Mouse (Mus musculus): ENCODE results near the gene Galntl5.
"Not testable (repeated sequence)": the region's sequence is repeated elsewhere in the genome, so short reads cannot be mapped to it uniquely, and the experiment has no call there.

Galntl5 gene

DNA sequence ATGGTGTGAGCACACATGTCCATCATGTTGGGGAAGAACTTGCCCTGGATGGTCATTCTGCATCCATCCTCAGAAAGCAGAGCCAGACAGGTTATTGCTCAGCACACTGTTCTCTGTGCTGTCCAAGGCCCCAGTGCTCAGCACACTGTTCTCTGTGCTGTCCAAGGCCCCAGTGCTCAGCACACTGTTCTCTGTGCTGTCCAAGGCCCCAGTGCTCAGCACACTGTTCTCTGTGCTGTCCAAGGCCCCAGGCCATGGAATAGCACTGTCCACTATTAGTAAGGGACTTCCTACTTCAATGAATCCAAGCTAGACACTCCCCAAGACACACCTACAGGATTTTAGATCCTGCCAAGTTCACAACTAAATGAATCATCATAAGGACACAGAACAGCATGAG, 32.0 kb downstream of the Galntl5 start:
- not testable (repeated sequence) for DNase-seq

DNA sequence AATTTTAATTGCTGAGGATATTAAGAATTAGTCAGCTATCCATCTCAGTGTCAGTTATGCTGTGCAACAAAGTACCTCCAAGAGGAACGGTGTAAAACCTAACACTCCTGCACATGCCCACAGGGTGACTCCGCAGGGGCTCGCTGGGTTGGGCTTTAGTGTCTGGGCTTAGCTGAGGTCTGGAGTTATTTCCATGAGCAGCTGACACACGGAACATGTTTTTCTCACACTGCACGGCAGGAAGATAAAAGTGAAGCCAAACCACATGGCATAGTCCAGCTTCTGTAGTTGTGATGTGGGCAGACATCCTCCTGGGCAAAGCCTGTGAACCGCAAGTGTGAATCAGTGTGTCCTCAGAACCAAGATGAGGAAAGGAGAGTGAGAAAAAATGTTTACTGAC, 33.7 kb downstream of the Galntl5 start:
- DNase-seq: no peak

DNA sequence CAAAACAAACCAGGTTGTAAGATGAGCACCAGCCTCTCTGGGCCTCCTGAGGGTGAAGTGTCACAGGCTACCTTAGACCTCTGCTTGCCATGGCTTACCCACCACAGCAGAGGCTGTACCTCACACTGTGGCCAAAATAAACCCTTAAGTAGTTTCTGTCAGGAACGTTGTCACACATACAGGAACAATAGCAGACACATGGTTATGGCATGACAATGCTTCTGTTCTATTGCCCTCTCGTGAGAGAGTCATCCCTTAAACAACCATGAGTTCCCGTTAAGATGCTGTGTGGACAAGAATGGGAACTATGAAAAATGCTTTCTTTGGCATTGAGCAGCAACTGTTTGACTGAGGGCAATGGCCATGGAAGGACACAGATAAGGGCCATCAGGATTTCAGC, 40.3 kb downstream of the Galntl5 start, which contains the start of gene Galnt11:
Gene Galnt11, plus strand, starts transcription at position 301 of the 400 bp plus-strand sequence.
- DNase-seq: no peak

DNA sequence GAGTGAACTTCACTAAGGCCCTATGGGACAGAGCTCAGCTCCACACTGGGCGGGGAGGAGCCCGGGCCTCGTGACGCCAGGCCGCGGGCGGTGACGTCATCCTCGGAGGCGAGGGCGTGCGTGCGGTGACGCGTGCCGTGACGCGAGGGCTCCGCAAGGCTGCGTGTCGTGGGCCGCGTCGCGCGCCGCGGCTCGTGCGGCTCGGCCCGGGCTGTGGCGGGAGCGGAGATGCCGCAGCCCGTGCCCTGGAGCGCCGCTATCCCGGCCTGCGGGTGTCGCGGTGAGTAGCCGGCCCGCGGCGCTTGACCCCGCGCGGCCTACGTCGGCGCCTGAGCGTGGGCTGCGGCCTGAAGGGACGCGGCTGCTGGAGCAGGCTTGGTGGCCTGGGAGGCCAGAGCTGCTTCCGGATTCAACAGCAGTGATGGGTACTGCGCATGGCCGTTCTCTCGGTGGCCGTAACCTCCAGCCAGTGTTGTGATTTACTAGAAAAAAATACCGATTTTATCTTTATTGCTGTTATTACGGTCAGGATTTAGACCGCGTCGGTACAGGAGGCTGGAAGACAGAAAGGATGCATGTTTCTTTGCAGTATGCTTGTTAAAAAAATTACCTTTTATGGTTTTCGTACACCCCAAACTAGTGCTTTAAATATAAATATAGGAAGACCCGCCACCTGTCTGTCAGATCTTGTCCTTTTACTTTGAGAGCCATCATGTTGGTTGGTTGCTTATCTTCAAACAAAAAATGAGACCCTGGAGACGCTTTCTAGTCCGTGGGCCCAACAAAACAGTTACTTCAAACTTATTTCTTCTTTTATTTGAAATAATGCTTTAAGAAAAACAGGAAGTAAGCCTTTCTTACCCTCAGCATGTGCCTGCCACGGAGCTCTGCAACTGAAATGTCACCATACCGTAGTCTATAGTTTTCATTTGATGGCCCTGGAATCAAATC, 41.8 kb downstream of the Galntl5 start, which contains the start of gene E130116L18Rik:
Gene E130116L18Rik, minus strand, starts transcription at position 402 of the 951 bp plus-strand sequence.
- DNase-seq: peak; percentile 65 to 71

GRCm38 (mm10) chr5:25224377-25224776, 43.1 kb downstream of the Galntl5 start:
- DNase-seq: not testable (repeated sequence)

DNA sequence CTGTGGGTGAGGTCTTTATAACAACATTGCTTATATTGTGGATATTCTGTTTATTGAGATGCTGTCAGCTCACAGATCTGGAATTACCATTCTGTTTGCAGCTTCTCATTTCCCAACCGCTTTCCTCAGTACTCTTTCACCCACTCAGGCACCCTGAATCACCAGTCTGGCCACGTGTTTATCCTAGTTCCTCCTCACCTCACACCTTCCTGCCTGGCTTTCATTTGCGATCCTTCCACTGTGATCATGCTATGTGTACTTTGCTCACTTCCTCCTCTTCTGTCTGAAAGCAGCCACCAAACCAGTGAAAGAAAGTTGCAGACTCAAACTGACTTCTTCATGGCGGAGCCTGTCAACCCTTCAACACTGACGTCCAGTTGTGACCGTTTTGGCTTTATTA, 61.8 kb downstream of the Galntl5 start:
- DNase-seq: no peak

DNA sequence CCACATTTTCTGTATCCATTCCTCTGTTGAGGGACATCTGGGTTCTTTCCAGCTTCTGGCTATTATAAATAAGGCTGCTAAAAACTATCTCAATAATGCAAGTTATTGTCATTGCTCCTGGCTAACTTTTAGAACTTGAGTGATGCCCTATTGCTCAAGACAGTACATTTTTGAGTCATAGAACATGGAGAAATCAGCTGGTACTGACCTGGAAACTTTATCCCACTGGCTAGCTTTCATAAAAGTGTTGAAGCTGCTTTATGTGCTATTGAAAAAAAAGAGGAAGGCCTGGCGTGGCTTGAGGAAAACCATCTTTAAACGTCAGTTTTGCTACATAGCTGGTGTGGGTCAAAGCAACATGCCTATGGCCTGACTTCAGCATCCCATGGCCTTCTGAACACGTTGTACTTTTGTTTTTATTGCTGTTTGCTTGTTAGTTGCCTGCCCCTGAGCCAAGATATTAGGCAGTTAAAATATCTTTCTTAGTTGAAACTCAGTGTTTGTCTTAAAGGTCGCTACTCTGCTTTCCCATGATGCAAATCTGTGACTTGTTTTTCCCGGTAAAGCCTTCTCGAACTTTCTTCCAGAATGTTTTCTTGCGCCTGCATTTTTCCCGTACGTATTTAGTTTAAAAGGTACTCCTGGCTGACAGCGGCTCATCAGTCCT, 64.7 kb downstream of the Galntl5 start:
- DNase-seq: no peak

- no peak for DNase-seq
These were observed 65.2 kb downstream of the Galntl5 start for GRCm38 (mm10) chr5:25246473-25246865.

DNA sequence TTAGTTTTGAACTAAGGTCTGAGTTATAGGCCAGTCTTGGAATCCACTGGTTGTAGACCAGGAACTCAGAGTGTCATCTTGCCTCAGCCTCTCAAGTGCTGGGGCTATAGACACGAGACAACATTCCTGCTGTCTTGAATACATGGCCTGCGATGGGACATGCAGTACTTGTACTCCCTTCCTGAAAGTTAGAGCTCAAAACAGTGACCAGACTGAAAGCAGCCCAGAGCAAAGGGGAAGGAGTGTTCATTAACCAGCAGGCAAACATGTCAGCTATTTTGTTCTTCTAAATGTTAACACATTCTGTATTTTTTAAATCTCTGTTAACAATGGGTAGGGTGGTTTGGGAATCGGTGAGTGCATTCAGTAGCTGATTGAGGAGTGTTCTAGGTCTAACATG, 65.8 kb downstream of the Galntl5 start:
- DNase-seq: no peak

GRCm38 (mm10) chr5:25252423-25252822, 71.2 kb downstream of the Galntl5 start:
- DNase-seq: no peak

DNA sequence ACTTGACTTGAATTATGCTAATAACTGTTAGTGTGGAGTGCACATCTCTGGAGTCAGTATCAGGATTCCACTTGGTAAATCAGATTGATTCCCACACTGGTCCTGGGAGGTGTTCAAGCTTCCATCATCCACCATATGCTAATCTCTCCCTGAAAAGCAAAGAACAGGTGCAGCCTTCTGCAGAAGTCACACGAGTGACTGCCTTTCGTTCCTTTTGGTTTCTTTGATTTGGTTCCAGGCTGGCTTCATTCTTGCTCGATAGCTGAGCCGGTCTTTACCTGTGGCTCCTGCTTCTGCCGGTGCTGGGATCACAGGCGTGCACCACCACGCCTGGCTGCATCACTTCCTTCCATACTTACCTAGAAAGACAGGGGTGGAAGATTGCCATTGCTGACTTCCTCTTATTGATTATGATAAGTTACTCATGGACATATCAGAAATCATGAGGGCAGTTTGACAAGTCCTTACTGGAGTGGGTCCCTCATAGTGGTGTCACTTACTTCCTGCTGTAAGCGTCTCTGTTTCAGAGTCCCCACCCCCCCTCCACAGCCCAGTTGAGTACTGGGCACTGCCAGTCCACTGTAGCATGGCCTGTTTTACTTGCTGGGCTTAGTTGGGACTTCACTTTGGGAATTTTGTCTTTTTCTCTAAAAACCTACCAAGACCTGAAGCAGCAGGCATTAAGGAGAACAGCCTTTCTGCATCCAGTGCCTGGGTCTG, 71.7 kb downstream of the Galntl5 start:
- no peak for DNase-seq

DNA sequence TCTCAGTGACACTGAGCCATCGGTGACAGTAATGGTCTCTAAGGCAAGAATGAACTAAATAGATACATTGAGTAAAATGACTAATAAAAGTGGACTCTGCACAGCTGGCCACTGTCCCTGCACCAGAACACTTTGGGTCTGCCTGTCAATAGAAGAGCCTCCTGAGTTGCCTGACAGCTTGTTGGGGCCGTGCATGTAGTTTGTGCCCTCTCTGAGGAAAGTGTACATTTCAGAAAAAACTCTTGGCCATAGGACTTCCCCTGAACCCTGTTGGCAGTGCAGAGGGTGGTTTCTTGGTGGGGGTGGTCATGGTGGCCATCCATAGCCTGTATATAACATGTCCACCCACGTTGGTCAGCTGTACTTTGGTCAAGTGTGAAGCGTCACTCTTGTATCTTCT, 73.2 kb downstream of the Galntl5 start:
- DNase-seq: no peak

DNA sequence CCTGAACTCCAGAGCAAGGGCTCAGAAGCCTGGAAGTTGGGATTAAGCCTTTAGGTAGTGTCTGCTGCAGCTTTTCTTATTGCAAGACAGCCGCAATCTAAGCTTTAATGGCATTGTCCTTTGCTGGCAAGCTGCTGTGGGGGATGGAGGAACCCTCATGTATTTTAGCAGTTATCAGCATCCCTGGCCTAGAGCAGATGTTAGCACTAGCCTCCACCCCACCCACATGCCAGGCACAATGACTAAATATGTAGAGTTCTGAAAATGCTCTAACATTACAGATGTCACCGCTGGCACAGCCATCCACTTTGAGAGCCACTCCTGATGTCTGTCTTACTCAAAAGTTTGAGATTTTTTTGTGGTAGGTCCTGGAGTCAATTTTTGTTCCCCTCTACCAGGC, 75.4 kb downstream of the Galntl5 start:
- DNase-seq: no peak

DNA sequence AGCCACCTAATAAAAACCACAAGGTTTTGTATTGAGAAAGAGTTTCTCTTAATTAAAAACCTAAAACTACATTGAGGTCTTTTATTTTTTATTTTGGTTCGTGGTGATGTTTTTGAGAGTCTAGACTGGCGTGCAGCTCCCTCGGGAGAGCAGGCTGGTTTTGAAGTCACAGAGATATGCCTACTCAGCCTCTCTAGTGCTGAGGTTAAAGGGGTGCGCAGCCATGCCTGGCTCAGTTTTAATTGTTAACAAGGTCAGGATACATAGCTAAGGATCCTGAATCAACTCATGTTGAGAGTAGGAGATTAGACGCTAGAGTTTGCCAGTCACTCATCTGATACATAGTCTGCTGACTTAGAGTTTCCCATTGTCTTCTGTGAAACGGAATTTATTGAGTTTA, 80.2 kb downstream of the Galntl5 start:
- DNase-seq: no peak

- DNase-seq: no peak
These were observed 81.0 kb downstream of the Galntl5 start for GRCm38 (mm10) chr5:25262266-25262665.

- no peak for DNase-seq
These were observed 87.1 kb downstream of the Galntl5 start for GRCm38 (mm10) chr5:25268258-25268888.

Measured in thymus, adult 18-20 months (tissue).